Mouse (Mus musculus) cerebellum, adult 2 months (tissue): ENCODE data around the gene Qsox1. TPM values are rescaled to one million over a fixed set of nuclear protein-coding genes. Genes with fewer than 3 reads are reported as not detected.

Experiments
- DNase-seq, 2 experiments: peaks; one replicate each; pipeline ENCODE4 v3.0.0; 2021
- H3K27ac ChIP-seq: fragments of 200-500 bp; 2 replicates; pipeline ENCODE4 v1.5.1; 2012; ENCODE audit warnings: low read length, control low read depth, inconsistent platforms; ENCODE audit not compliant: insufficient read depth
- H3K27me3 ChIP-seq: fragments of 200-500 bp; 2 replicates; pipeline ENCODE4 v1.6.1; 2012; ENCODE audit warnings: inconsistent platforms, mild to moderate bottlenecking, low read length, moderate library complexity; ENCODE audit not compliant: control insufficient read depth, insufficient read depth
- H3K4me1 ChIP-seq: fragments of 200-500 bp; 2 replicates; pipeline ENCODE4 v1.6.1; 2011; ENCODE audit warnings: low read length; ENCODE audit not compliant: control insufficient read depth, insufficient read depth
- H3K4me3 ChIP-seq: fragments of 200-500 bp; replicated peaks from 2 replicates; pipeline ENCODE3; 2011; ENCODE audit warnings: mild to moderate bottlenecking, low read depth, low read length, control low read depth; ENCODE audit not compliant: insufficient read depth
- CTCF ChIP-seq: fragments of 200-500 bp; IDR thresholded peaks from 2 replicates; pipeline ENCODE4 v1.5.1; 2011; ENCODE audit warnings: low read depth, mild to moderate bottlenecking, control low read depth, low read length, moderate library complexity, borderline replicate concordance; ENCODE audit not compliant: insufficient read depth
- POLR2A ChIP-seq: fragments of 200-500 bp; IDR thresholded peaks from 2 replicates; pipeline ENCODE4 v1.6.1; 2011; ENCODE audit warnings: low read length, control low read depth, borderline replicate concordance; ENCODE audit not compliant: insufficient read depth
- WGBS: fragments of 180-500 bp; shearing (Covaris S2); methylation state at CpG from one replicate; pipeline ENCODE4 v1.1.7; 2018; 5-methylcytosine and 5-hydroxymethylcytosine counted together
- polyA plus RNA-seq: library from polyadenylated mRNA; depleted of rRNA; stranded (reverse); fragments of >200 nt; gene quantifications from 2 replicates; pipeline ENCODE4 v1.2.3, GENCODE M21; 2012; rRNA removed

Qsox1 gene
- polyA plus RNA-seq, 1 experiment, result 29.0 TPM

DNA sequence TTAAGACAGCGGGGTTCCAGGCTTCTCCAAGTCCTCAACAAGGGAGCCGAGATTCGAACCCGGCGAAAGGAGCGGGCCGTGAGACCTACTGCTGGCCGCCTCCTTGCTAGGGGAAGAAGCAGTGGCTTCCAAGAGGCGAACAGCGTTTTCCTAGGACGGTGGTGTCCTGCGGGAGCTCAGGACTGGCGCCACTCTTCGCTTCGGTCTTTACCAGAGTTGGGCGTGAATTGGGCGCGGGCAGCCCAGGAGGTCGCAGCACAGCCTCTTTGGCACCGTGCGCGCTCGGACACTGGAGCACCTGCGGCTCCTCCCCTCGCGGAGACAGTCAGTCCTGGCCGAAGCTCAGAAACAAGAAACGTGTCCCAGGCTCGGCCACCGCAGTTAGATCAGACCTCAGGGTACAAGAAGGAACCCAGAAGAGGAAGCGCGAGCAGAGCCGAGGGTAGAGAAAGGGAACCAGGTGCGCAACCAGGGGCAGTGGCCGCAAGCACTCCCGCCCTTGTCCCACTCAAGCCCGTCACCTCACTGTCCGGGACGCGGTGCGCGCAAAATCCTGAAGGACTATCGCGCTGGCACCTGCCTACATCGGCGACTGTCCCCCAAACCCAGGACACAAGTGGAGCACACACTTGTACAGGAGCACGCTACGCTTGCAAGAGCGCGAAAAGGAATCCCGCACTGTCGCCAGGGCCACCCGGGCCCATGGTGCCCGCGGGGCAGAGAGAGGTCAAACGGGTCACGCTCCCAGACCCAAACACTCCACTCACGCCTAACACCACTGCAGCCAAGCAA is 75.5 kb downstream of the Qsox1 start:
- DNase-seq, result peak in 1 of 2 experiments; percentile 26
- Histone ChIP-seq H3K27ac (no peak overlapping the region), H3K4me1 (no peaks in the 10 kb centered on the region; the same call in 1 of the 2 replicates), H3K4me3 (no peak overlapping the region), H3K27me3 (peaks cover 17% of the 10 kb centered on the region; the same call in 1 of the 2 replicates)
- 1% methylated on average over 58 of the region's 58 CpGs for WGBS
- TF ChIP-seq CTCF (no peak), POLR2A (no peak)

DNA sequence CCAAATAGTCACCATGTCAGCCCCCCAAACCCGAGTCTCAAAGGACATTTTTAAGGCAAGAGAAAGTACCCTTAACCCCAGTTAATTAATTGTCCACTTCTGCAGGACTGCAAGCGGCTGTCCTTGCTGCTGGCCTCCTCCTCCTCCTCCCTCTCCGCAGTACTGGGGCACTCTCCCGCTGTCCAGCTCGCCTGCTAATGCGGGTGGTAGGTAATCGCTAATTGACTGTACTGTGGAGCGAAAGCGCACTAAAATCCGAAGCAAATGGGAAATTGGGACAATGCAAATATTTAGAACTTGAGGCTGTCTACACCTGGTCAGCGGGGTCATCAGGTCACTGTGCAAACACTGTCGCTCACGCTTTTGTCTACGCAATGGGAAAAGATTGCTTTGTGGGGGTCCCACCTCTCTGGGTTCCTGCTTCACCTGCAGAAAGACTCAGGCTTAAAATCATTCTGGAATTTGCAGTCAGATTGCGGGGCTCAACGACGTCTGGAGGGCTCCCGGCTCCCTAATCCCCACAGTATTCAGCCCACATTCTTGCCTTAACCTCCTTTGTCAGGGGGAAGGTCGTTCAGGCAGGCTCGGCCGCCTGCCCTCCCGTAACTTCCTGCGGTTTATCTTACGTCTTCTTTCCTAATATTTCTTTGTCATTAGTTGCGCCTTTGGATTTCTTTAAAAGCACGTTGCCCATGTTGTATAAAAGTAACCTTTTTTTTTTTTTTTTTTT is 76.4 kb downstream of the Qsox1 start:
- Histone ChIP-seq H3K4me3 (no peak overlapping the region), H3K27ac (no peak overlapping the region), H3K27me3 (peaks cover 13% of the 10 kb centered on the region; the same call in 1 of the 2 replicates), H3K4me1 (no peaks in the 10 kb centered on the region; the same call in 1 of the 2 replicates)
- TF ChIP-seq POLR2A, result no peak
- 5% methylated on average over 26 of the region's 26 CpGs for WGBS
- DNase-seq, result no peak

DNA sequence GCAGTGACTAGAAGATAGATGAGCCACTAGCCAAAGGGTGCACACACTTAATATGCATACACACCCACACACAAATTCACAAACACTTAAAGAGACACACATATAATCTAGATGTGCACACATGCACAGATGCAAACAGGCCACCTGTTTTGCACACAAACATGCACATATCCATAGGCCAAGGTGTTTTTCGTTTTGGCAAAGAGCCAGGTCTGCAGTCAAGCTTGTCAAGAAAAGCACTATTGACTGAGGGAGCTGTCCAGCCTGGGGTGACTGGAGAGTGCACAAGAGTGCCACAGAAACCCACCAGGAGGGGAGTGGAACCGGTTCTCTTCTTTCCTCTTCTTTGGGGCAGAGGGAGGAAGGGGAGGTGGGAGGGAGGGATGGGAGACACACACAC is 81.5 kb downstream of the Qsox1 start:
- H3K4me3 ChIP-seq, result no peak overlapping the region
- DNase-seq, result no peak
- no peaks in the 10 kb centered on the region for H3K4me1 ChIP-seq
- peaks cover 6% of the 10 kb centered on the region; the same call in 1 of the 2 replicates for H3K27me3 ChIP-seq
- H3K27ac ChIP-seq, result no peak overlapping the region
- 11% methylated on average over 2 of the region's 2 CpGs for WGBS
- TF ChIP-seq CTCF (no peak), POLR2A (no peak)

DNA sequence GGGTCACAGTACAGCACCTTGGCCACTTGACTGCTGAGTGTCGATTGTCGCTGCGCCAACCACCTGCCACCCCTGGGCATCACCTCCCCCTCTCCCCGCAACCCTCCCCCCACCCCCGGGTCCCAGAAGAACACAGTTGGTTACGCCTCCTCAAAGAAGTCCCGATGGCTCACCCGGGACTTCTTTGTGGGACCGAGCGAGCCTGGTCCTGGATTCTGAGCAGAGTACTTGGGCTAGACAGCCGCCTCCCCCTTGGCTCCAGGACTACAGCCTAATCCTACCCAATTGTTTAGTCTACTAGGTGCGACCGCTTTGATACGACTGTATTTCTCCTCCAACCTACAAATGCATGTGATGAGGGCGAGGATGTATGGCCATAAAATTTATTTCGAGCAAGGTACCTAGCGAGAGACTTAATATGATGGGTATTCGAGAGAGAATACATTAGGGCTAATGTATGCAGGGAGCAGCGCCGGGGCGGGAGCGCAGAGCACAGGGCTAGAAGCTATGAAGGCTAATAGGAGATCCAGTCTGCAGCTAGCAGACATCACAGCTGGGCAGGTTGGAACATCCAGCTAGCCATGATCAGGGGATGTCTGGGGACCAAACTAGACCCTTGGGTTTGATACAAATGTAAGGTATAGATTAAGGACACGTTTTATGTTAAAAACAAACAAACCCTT is 83.4 kb downstream of the Qsox1 start:
- TF ChIP-seq CTCF, result no peak
- Histone ChIP-seq H3K27ac (no peak overlapping the region), H3K27me3 (peaks cover 1% of the 10 kb centered on the region; the same call in 1 of the 2 replicates), H3K4me3 (no peak overlapping the region), H3K4me1 (no peaks in the 10 kb centered on the region)
- 7% methylated on average over 23 of the region's 23 CpGs for WGBS
- DNase-seq, result no peak

DNA sequence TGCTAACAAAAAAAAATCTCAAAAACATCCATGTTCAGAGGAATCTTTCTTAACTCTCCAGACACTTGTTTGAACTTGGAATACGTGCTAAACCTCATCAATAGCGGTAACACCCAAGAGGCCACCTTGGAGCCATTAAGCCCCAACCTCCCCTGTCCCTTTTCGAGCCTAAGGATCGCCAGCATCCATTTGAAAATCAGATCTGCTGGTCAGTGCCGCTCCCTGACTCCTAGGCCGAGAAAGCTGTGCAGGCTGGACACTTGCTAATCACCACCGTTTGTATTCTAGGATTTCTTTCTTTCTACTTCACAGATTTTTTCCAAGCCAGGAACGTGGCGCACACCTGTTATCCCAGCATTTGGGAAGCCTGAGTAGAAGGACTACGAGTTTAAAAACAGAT is 84.9 kb downstream of the Qsox1 start:
- Histone ChIP-seq H3K4me3 (no peak overlapping the region), H3K27me3 (peaks cover 1% of the 10 kb centered on the region; the same call in 1 of the 2 replicates), H3K27ac (no peak overlapping the region), H3K4me1 (no peaks in the 10 kb centered on the region)
- no peak for TF ChIP-seq POLR2A
- no peak for TF ChIP-seq CTCF
- no peak for DNase-seq
- WGBS, result 42% methylated on average over 10 of the region's 10 CpGs

Other genes with a start within 250 kb of the Qsox1 start
- 0.55 and 1.0 TPM in 2 replicates for gene Lhx4, start 61.2 kb downstream of the Qsox1 start, polyA plus RNA-seq
- gene Cep350, start 160.4 kb upstream of the Qsox1 start, polyA plus RNA-seq, result 16.4 and 17.4 TPM in 2 replicates
- gene Tor1aip2, start 222.5 kb upstream of the Qsox1 start, polyA plus RNA-seq, result 55.5 and 57.7 TPM in 2 replicates
- gene Tor1aip1, start 223.6 kb upstream of the Qsox1 start, polyA plus RNA-seq, result 25.5 and 26.9 TPM in 2 replicates